Mouse (Mus musculus): ENCODE results near the gene Hnrnph3. TPM values are rescaled to one million over a fixed set of nuclear protein-coding genes. Genes with fewer than 3 reads are reported as not detected.

Gene Hnrnph3
- total and polyA plus RNA-seq, 3 experiments = 7.3 to 28.8 (median 26.2) TPM

- no peaks in the 10 kb centered on the region for H3K27me3 ChIP-seq (ENCODE audit: insufficient read depth, low read length)
- no peak for TF ChIP-seq POLR2AphosphoS5 (IDR thresholded peaks at IDR 0.05; ENCODE audit: insufficient replicate concordance, low read depth, low read length)
- no peak for TF ChIP-seq GATA1 (IDR thresholded peaks at IDR 0.05; ENCODE audit: borderline replicate concordance, low read length)
- no peak for TF ChIP-seq CTCF (IDR thresholded peaks at IDR 0.05; ENCODE audit: low read depth, low read length)
- peaks cover 63% of the 10 kb centered on the region for H3K36me3 ChIP-seq (replicated peaks)
- H3K4me3 ChIP-seq (ENCODE audit: low read depth, low read length) = no peak overlapping the region
- no peaks in the 10 kb centered on the region for H3K4me1 ChIP-seq (ENCODE audit: insufficient read depth, low read depth, low read length)
- no peak for ATAC-seq (ENCODE audit: extremely low read depth, insufficient number of reproducible peaks, low FRiP score, poor library complexity, severe bottlenecking)
- DNase-seq (ENCODE audit: low spot score) = no peak
- H3K9me3 ChIP-seq (replicated peaks) = no peaks in the 10 kb centered on the region
Measured at GRCm38 (mm10) chr10:63008193-63008592, 15.8 kb downstream of the Hnrnph3 start.

DNA sequence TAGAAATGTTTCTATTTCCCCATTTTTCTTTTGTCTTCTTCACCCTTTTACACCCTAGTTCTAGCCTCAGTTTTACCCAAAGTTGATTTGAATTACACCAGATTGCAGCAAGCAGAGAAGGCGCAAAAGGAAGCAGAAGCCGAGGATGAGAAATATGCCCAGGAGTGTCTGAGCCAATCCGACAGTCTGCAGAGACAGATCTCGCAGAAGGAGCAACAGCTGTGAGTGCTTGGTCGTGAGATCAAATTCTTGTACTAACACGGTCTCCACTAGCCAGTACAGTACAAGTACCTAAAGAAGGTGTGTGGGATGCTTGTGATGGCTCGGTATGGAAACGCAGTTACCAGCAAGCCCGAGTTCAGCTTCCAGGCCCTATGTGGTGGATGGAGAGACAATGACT, 19.5 kb downstream of the Hnrnph3 start:
- peaks cover 73% of the 10 kb centered on the region for H3K36me3 ChIP-seq (replicated peaks)
- no peak for DNase-seq (ENCODE audit: low spot score)
- no peak overlapping the region for H3K4me3 ChIP-seq (ENCODE audit: low read depth, low read length)
- no peaks in the 10 kb centered on the region for H3K9me3 ChIP-seq (replicated peaks)
- TF ChIP-seq POLR2AphosphoS5 (IDR thresholded peaks at IDR 0.05; ENCODE audit: insufficient replicate concordance, low read depth, low read length) (no peak), GATA2 (IDR thresholded peaks at IDR 0.05; ENCODE audit: borderline replicate concordance, low read depth, low read length) (no peak), TAL1 (conservative IDR thresholded peaks at IDR 0.05; ENCODE audit: low read depth, low read length) (no peak), CTCF (IDR thresholded peaks at IDR 0.05; ENCODE audit: low read depth, low read length) (no peak), GATA1 (IDR thresholded peaks at IDR 0.05; ENCODE audit: borderline replicate concordance, low read length) (no peak)
- no peaks in the 10 kb centered on the region for H3K4me1 ChIP-seq (ENCODE audit: insufficient read depth, low read depth, low read length)
- H3K27me3 ChIP-seq (ENCODE audit: insufficient read depth, low read length) = no peaks in the 10 kb centered on the region
- no peak for ATAC-seq (ENCODE audit: extremely low read depth, insufficient number of reproducible peaks, low FRiP score, poor library complexity, severe bottlenecking)

DNA sequence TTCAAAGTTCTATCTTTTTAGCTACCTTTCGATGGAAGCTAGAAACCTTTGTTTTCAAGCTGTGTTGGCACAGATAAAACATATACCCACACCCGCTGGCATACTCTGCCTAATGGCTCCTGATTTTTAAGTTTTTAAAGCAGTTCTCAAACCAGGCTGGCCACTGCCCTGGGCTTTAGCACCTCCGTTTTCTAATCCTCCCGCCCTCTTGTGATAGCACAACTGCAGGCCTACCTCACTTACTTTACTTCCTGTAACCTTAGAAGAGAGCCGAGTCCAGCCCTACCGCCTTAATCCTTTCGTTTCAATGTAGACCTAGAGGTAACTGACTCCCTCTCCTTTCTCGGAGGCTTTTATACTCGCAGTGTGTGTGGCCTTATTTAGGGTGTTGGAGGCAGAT, 20.8 kb downstream of the Hnrnph3 start:
- Histone ChIP-seq H3K4me3 (ENCODE audit: low read depth, low read length) (no peak overlapping the region), H3K9me3 (replicated peaks) (no peaks in the 10 kb centered on the region), H3K27me3 (ENCODE audit: insufficient read depth, low read length) (no peaks in the 10 kb centered on the region), H3K4me1 (ENCODE audit: insufficient read depth, low read depth, low read length) (no peaks in the 10 kb centered on the region), H3K36me3 (replicated peaks) (peaks cover 72% of the 10 kb centered on the region)
- ATAC-seq (ENCODE audit: extremely low read depth, insufficient number of reproducible peaks, low FRiP score, poor library complexity, severe bottlenecking) (no peak), DNase-seq (ENCODE audit: low spot score) (no peak)
- TF ChIP-seq GATA2 (IDR thresholded peaks at IDR 0.05; ENCODE audit: borderline replicate concordance, low read depth, low read length) = no peak
- no peak for TF ChIP-seq CTCF (IDR thresholded peaks at IDR 0.05; ENCODE audit: low read depth, low read length)
- no peak for TF ChIP-seq GATA1 (IDR thresholded peaks at IDR 0.05; ENCODE audit: borderline replicate concordance, low read length)
- TF ChIP-seq TAL1 (conservative IDR thresholded peaks at IDR 0.05; ENCODE audit: low read depth, low read length) = no peak
- no peak for TF ChIP-seq POLR2AphosphoS5 (IDR thresholded peaks at IDR 0.05; ENCODE audit: insufficient replicate concordance, low read depth, low read length)

DNA sequence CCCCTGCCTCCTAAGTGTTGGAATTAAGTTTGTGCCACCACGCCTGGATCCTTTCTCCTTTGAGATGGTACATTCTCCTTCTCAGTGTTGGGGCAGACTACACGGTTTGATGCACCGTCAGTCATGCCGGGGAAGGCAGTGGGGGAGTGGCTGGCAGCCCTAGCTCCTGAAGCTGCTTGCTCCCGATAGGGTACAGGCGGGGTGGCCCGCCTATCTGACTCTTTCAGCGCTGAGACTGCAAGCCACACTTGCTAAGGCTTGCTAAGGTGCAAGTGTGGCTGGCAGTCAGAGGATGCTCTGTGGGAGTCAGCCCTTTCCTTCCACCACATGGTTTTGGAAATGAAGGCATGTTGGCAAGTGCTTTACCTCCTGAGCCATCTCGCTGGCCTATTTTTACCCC, 23.4 kb downstream of the Hnrnph3 start:
- Histone ChIP-seq H3K27me3 (ENCODE audit: insufficient read depth, low read length) (no peaks in the 10 kb centered on the region), H3K4me3 (ENCODE audit: low read depth, low read length) (no peak overlapping the region), H3K4me1 (ENCODE audit: insufficient read depth, low read depth, low read length) (no peaks in the 10 kb centered on the region), H3K36me3 (replicated peaks) (peaks cover 77% of the 10 kb centered on the region), H3K9me3 (replicated peaks) (no peaks in the 10 kb centered on the region)
- TF ChIP-seq TAL1 (conservative IDR thresholded peaks at IDR 0.05; ENCODE audit: low read depth, low read length) (no peak), GATA1 (IDR thresholded peaks at IDR 0.05; ENCODE audit: borderline replicate concordance, low read length) (no peak)
- ATAC-seq (ENCODE audit: extremely low read depth, insufficient number of reproducible peaks, low FRiP score, poor library complexity, severe bottlenecking) (no peak), DNase-seq (ENCODE audit: low spot score) (no peak)

DNA sequence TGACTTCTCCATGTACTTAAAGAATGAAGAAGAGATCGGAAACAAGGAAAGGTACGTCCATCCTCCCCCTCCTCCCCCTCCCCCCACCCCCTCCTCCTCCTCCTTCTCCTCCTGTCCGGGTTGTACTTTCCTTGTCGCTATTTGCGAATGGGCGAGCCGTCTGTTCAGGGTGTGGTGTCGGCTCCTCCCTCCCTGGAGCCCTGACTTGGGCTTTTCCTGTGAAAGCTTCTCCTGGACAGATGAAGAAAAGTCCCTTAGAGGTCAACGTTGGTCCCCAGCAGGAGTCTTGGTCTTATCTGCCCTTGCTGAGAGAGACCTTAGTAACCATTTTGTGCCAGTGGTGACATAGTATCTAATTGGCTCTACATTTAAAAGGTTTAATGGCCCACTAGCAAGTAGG, 30.0 kb downstream of the Hnrnph3 start:
- no peaks in the 10 kb centered on the region for H3K4me1 ChIP-seq (ENCODE audit: insufficient read depth, low read depth, low read length)
- peaks cover 63% of the 10 kb centered on the region for H3K36me3 ChIP-seq (replicated peaks)
- H3K9me3 ChIP-seq (replicated peaks) = no peaks in the 10 kb centered on the region
- TF ChIP-seq TAL1 (conservative IDR thresholded peaks at IDR 0.05; ENCODE audit: low read depth, low read length) (no peak), CTCF (IDR thresholded peaks at IDR 0.05; ENCODE audit: low read depth, low read length) (no peak), GATA1 (IDR thresholded peaks at IDR 0.05; ENCODE audit: borderline replicate concordance, low read length) (no peak), POLR2AphosphoS5 (IDR thresholded peaks at IDR 0.05; ENCODE audit: insufficient replicate concordance, low read depth, low read length) (no peak), GATA2 (IDR thresholded peaks at IDR 0.05; ENCODE audit: borderline replicate concordance, low read depth, low read length) (no peak)
- H3K4me3 ChIP-seq (ENCODE audit: low read depth, low read length) = no peak overlapping the region
- ATAC-seq (ENCODE audit: extremely low read depth, insufficient number of reproducible peaks, low FRiP score, poor library complexity, severe bottlenecking) (no peak), DNase-seq (ENCODE audit: low spot score) (no peak)
- H3K27me3 ChIP-seq (ENCODE audit: insufficient read depth, low read length) = no peaks in the 10 kb centered on the region

- H3K4me3 ChIP-seq (ENCODE audit: low read depth, low read length) = no peak overlapping the region
- ATAC-seq (ENCODE audit: extremely low read depth, insufficient number of reproducible peaks, low FRiP score, poor library complexity, severe bottlenecking) (no peak), DNase-seq (ENCODE audit: low spot score) (no peak)
- H3K4me1 ChIP-seq (ENCODE audit: insufficient read depth, low read depth, low read length) = no peaks in the 10 kb centered on the region
- peaks cover 45% of the 10 kb centered on the region for H3K36me3 ChIP-seq (replicated peaks)
- no peaks in the 10 kb centered on the region for H3K9me3 ChIP-seq (replicated peaks)
- TF ChIP-seq CTCF (IDR thresholded peaks at IDR 0.05; ENCODE audit: low read depth, low read length) = no peak
- no peak for TF ChIP-seq GATA2 (IDR thresholded peaks at IDR 0.05; ENCODE audit: borderline replicate concordance, low read depth, low read length)
- TF ChIP-seq POLR2AphosphoS5 (IDR thresholded peaks at IDR 0.05; ENCODE audit: insufficient replicate concordance, low read depth, low read length) = no peak
- no peak for TF ChIP-seq GATA1 (IDR thresholded peaks at IDR 0.05; ENCODE audit: borderline replicate concordance, low read length)
- no peak for TF ChIP-seq TAL1 (conservative IDR thresholded peaks at IDR 0.05; ENCODE audit: low read depth, low read length)
- H3K27me3 ChIP-seq (ENCODE audit: insufficient read depth, low read length) = no peaks in the 10 kb centered on the region
Measured at GRCm38 (mm10) chr10:62990636-62991035, 33.4 kb downstream of the Hnrnph3 start.

DNA sequence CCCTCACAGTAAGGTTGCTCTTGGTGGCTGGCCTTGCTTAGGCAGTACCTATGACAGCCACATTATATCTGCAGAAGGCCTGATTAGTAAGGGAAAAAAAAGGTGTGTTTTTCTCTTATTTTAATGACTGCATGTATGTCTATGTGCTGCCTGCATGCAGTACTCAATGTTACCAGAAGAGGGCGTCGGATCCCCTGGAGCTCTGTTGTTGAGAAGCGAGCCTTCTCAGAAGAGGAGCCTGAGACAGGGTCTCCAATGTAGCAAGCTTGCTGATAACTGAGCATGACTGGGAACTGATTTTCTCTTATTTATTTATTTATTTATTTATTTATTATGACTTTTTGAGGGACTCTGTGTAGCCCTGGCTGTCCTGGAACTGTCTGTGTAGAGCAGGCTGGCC, 36.7 kb downstream of the Hnrnph3 start:
- Histone ChIP-seq H3K9me3 (replicated peaks) (no peaks in the 10 kb centered on the region), H3K36me3 (replicated peaks) (peaks cover 50% of the 10 kb centered on the region), H3K27me3 (ENCODE audit: insufficient read depth, low read length) (no peaks in the 10 kb centered on the region), H3K4me1 (ENCODE audit: insufficient read depth, low read depth, low read length) (no peaks in the 10 kb centered on the region), H3K4me3 (ENCODE audit: low read depth, low read length) (no peak overlapping the region)
- TF ChIP-seq TAL1 (conservative IDR thresholded peaks at IDR 0.05; ENCODE audit: low read depth, low read length) (no peak), CTCF (IDR thresholded peaks at IDR 0.05; ENCODE audit: low read depth, low read length) (peak; percentile 26; the same call in 1 of the 2 replicates)
- ATAC-seq (ENCODE audit: extremely low read depth, insufficient number of reproducible peaks, low FRiP score, poor library complexity, severe bottlenecking) (no peak), DNase-seq (ENCODE audit: low spot score) (no peak)

All from G1E (cell line).